Mouse (Mus musculus): ENCODE results near the gene Iqschfp.
"Not testable (repeated sequence)": the region's sequence is repeated elsewhere in the genome, so short reads cannot be mapped to it uniquely, and the experiment has no call there.

Iqschfp gene

DNA sequence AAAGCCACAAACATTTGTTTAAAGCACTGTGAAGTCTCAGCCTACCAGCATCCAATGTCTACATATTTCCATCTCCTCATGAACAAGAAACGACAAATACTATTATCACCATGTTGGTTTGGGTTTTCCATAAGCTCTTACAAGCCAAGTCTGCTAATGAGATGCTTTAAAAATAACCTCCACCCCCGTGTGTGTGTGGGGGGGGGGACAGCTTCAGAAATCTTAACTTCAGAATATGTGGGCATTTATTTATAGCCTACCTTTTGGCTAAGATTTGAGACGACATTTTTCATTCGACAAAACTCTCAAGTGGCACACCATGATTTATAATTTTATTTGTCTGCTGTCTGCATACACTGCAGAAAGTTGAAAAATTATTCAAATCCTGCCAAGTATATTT, 185.4 kb downstream of the Iqschfp start:
- DNase-seq, result no peak

DNA sequence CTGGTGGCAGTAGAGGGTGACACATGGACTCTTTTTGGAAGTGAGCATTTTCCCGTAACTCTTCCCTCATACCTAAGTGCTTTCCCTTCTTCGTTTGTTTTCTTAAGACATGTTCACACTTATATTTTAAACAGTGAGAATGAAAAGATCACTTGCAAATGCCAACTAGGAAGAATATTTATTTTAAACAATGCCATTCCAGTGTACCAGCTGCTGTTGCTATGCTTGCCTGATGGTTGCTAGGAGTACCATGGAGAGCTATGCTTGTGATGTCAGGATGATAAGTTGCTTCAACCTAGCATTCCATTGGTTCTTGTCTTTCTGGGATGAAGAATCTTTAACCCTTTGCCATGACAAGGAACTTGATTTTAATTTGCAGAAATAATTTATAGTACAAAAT, 193.0 kb downstream of the Iqschfp start:
- DNase-seq, result no peak

GRCm38 (mm10) chr3:68092108-68092507, 200.1 kb downstream of the Iqschfp start:
- DNase-seq, result no peak

DNA sequence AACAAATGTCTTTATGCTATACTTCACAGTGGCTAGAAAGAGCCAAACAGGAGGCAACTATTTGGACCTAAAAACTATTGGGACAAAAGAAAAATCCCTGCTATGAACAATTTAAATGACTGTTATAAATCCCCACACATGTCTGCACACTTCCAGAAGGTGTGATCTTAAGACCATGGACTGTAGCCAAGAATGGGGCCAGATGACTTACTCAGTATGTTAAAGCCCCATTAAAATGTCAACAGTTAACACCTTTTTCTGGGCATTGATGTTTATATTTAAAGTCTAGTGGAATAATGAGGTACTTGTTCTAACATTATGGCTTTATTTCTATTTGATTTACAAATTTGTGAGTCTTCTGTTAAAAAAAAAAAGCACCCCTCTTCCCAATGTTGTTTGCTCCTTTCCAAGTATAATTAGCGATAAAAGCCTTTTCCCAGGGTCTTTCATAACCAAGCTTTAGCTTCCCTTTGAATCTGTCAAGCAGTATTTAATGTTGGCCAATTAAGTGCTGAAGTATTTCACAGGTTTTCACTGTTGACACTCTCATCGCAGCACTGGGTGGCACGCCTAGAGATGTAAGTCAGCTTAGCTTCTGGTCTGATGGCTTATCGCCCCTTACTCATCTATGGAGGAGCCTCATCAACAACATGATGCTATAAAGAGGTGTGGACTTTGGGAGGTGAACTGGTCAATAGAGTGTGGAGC, 204.8 kb downstream of the Iqschfp start:
- no peak for DNase-seq

GRCm38 (mm10) chr3:68099561-68099960, 207.5 kb downstream of the Iqschfp start:
- not testable (repeated sequence) for DNase-seq

GRCm38 (mm10) chr3:68101343-68101742, 209.3 kb downstream of the Iqschfp start:
- DNase-seq, result no peak

DNA sequence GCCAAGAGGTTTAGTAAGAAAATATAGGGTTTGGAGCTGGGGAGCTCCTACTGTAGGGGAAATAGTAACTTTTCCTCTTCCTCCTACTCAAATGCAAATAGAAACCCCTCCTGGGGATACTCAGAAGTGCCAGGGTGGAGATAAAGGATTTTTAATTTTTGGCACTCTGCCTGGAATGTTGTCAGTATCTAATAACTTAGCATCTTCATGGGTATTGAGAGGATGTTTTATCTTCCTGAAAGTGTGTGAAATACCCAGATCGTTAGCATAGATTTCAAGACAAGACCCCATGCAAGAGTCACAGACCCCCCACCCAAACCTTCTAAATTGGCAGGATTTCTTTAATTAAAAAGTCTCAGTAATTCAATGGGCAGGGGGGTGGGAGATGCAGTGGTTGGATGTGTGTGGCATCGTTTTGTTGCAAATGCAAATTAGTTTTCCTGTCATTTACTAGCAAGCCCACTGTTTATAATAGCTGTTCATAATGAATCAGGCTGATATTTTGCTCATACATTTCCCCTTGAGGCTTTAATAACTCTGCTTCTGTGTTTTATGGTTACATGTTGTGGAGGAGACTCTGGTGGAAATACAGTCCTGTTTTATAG, 213.2 kb downstream of the Iqschfp start:
- DNase-seq, result no peak

GRCm38 (mm10) chr3:68121338-68121737, 229.3 kb downstream of the Iqschfp start:
- no peak for DNase-seq

- DNase-seq, result no peak
Measured at GRCm38 (mm10) chr3:68126284-68126856, 234.3 kb downstream of the Iqschfp start.

- DNase-seq, result no peak
Measured at GRCm38 (mm10) chr3:68130386-68130785, 238.4 kb downstream of the Iqschfp start.

- no peak for DNase-seq
Measured at GRCm38 (mm10) chr3:68138833-68139627, 247.0 kb downstream of the Iqschfp start.

DNA sequence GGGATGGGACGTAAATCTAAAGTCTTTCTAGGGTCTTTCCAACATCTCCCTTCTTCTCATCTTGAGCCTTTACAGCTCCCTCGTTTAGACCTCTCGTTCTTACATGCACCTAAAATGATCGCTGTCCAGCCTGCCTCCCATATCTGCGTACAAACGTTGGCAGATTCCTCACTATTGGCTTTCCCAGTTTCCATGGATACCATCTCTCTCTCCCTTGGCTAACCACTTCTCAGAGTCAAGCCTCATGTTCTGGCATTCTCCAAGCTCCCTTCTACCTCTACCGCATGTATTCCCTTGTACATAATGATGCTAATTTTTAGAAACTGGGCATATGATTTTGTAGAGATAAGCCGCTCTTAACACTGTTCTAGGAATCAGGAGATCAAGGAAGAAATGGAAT, 258.7 kb downstream of the Iqschfp start:
- no peak for DNase-seq

DNA sequence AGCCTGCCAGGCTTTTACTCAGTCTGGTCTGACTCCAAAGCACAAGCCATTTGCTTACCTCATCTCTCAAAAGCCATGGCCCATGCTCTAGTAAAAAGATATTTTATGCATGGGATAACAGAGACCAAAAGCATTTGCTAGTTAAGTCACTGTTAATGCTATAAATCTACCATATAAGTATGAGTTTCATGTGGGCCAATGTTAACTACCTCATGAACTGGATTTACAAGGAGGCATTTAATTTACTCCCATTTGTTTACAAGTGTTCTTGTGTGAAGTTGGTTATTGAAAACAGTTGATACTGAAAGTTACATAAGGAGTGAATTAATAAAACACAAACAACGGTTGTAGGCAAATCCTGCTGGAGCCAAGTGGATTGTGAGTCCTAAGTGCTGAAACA, 268.1 kb downstream of the Iqschfp start:
- DNase-seq, result no peak

DNA sequence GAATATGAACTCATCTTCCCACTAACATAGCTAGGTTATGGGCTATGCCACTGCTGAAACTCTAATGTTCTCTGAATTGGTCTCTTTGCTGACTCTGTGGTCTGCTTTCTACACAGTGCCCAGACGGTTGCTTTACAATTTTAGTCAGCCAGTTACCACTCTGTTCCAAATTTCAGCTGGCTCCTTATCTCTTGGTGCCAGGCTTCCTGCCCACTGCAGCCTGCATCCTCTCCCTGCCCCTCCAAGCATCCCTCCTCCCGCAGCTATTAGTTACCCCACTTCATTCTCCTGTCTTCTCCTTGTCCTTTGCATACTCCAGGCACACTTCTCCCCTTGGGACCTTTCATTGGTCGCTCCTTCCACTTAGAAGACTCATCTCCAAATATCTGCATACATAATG, 268.7 kb downstream of the Iqschfp start:
- DNase-seq, result peak; percentile 8

DNA sequence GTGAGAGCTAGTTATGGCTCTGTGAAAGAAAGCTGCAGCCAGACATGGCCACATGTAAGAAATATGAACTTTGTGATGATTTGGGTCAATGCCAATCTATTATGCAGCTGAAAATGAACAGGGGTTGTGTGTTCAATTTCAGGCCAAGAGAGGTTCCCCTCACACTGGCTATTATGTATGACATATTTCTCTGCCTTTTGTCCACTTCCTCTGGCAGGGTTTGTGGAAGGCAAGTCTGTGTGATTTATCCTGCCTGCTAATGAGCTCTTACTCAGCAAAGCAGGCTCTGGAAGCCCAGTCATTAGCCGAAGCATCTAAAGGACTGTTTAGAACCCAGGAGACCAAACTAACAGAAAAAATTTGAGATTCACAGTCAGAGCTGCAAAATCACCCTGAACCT, 286.2 kb downstream of the Iqschfp start:
- no peak for DNase-seq

DNA sequence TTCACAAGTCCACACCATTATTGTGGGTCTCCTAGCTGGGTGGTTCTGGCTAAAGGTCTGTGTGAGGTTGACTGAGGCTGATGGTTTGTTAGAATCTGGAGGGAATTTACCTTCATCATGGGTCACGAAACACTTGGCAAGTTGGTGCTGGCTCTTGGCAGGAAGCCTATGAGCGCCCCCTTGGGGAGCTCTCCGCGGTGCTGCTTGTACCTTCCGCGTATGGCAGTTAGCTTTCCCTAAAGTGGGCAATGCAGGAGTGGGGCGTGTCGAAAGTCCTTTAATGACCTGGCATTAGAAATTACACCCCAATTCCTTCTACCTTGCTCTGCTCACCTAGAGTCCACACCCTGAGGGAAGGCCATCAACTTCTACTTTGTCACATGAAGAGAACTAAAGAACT, 295.4 kb downstream of the Iqschfp start:
- DNase-seq, result peak; percentile 1

- no peak for DNase-seq
Measured at GRCm38 (mm10) chr3:68189100-68189499, 297.1 kb downstream of the Iqschfp start.

DNA sequence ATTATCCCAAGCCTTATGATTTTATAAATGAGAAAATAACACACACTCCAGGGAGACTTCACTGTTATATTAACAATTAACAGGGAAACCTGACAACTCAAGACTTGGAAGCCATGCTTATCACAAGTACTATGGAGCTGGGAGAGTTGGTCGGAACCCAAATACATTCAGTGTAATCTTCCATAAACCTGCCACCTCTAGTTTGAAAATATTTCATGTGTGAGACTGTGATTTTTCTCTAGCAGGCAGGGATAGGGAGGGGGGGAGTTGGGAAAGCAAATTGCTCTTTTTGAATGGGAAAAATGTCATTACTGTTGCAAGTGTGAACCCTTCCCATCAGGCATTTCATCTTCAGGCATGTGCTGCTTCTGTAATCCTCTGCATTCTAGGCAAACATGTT, 304.9 kb downstream of the Iqschfp start:
- DNase-seq, result no peak

- no peak for DNase-seq
Measured at GRCm38 (mm10) chr3:68201214-68201613, 309.2 kb downstream of the Iqschfp start.

GRCm38 (mm10) chr3:68202162-68202902, 310.3 kb downstream of the Iqschfp start:
- DNase-seq, result no peak

DNA sequence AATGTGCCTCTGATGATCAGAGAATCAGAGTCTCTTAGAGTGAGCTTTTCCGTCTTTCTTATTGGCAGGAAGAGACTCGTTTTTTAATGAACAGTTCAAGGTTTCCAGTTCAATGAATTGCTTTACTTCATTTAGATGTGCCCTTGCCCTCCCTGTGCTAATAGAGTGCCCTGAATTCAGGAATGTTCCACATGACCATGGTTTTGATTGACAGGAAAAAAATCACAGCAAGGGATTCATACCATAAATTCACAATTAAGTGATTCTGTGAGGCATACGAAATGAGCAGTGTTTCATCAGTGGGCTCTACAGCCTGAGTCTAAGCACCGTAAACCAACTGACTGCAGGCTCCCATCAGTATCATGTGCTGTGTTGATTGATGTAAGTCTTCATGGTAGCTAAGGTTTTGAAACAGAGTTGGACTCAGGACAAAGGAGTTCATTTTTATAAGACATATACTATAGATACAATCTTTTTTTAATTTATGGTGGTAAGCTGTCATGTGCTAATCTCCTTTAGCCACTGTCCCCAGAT, 312.0 kb downstream of the Iqschfp start:
- DNase-seq, result no peak

- no peak for DNase-seq
Measured at GRCm38 (mm10) chr3:68210422-68210821, 318.4 kb downstream of the Iqschfp start.

GRCm38 (mm10) chr3:68221452-68221851, 329.4 kb downstream of the Iqschfp start:
- DNase-seq, result no peak

Measured in lung, postnatal 10 days (tissue).